Mouse (Mus musculus): Measurements from ENCODE around the gene Ptpn11. TPM values are rescaled to one million over a fixed set of nuclear protein-coding genes. Genes with fewer than 3 reads are reported as not detected.
"Not testable (repeated sequence)": the region's sequence is repeated elsewhere in the genome, so short reads cannot be mapped to it uniquely, and the experiment has no call there.

Gene Ptpn11
- 18.5 and 20.0 TPM in 2 replicates for polyA plus RNA-seq (2015; fragmentation: Nextera tagmentation; extraction: Ambion mirVana)

DNA sequence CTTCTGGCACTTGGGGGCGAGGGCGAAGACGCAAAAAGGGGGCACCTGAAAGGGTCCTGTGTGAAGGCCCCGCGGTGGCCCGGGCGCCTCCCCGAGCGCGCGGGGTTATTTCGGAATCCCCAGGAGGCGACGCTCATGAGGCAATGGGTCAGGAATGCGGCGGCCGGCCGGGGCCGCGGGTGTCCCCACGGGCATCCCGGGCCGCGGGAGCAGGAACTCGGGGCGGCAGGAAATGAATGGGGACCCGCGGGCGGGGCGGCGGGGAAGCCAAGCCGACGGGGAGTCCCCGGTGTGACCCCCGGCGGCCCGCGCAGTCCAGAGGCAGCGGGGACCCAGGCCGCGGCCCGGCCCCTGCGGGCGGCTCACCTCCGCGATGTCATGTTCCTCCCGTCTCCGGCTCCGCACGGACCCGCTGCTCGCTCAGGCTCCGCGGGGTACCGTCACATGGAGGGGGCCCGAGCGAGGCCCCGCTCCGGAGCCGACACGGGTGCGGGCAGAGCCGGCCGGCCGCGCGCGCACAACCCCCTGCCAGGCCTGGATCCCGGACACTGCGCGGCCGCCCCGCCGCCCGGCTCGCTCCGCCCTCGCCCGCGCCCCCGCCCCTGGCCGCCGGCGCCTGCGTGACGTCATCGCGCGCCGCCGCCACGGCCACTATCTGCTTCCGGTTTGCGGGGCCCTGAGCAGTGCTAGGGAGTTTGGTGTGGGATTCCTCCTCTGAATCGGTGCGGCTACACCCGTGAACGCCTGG, at the start of gene Ptpn11:
Gene Ptpn11, minus strand, starts transcription at position 562 of the 748 bp plus-strand sequence.
- H3K27me3 ChIP-seq, result no peaks in the 10 kb centered on the region
- peak within 1 kb of the TSS; percentile 89 for H3K27ac ChIP-seq
- ATAC-seq (replicated peaks; ENCODE audit: insufficient number of reproducible peaks, insufficient read depth, low FRiP score, low read depth), result peak; percentile 91
- under 1% methylated on average over 97 of the region's 98 CpGs for WGBS
- peak within 1 kb of the TSS; percentile 92 for H3K9ac ChIP-seq
- peaks cover 41% of the 10 kb centered on the region for H3K4me1 ChIP-seq (replicated peaks)
- H3K9me3 ChIP-seq (replicated peaks), result no peaks in the 10 kb centered on the region
- H3K36me3 ChIP-seq, result no peaks in the 10 kb centered on the region
- H3K4me3 ChIP-seq, result peak within 1 kb of the TSS; percentile 86
- H3K4me2 ChIP-seq, result peak within 1 kb of the TSS; percentile 77

DNA sequence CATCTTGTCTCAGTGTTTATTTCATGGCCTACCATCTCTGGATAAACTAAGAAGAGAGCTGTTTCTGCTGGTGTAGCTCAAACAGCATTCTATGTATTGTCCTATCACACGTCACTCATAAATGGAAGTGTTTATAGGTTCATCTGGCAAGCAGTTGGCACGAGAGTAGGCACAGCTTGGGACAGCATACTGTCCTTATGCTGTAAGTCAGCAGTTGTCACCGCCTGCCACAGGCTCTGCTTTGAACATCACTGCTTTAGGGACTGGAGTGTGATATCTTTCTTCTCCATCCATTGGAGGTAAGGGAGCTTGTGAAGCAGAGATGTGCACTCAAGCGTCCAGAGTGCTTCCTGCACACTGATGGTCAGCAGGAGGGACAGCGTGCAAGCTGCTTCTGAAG, 48.6 kb upstream of the Ptpn11 start:
- Histone ChIP-seq H3K27me3 (no peaks in the 10 kb centered on the region), H3K4me3 (no peak overlapping the region)
- WGBS, result 72% methylated on average over 5 of the region's 5 CpGs

DNA sequence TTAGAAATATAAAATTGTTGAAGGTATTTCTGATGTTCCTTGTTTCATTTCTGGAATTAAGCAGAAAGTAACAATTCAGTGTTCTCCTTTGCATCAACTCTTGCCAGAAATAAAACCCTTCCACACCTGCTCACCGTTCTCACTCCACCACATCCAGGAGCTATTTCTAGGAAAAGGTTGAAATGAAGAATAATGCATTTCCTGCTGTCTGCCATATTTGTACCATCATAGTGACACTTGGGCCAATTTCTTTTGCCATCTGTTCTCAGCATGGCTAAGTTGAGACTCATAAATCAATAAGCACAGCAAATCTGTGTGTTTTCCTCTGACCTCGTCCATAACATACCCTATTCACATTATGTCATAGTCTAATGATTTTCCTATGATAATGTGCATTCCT, 47.0 kb upstream of the Ptpn11 start:
- no peak for ATAC-seq (replicated peaks; ENCODE audit: insufficient number of reproducible peaks, insufficient read depth, low FRiP score, low read depth)
- H3K9ac ChIP-seq, result no peak overlapping the region
- 86% methylated on average over 2 of the region's 2 CpGs for WGBS
- no peak overlapping the region for H3K27ac ChIP-seq
- H3K36me3 ChIP-seq, result no peaks in the 10 kb centered on the region
- no peaks in the 10 kb centered on the region for H3K9me3 ChIP-seq (replicated peaks)
- H3K4me1 ChIP-seq (replicated peaks), result peaks cover 7% of the 10 kb centered on the region
- no peak overlapping the region for H3K4me3 ChIP-seq
- H3K4me2 ChIP-seq, result no peak overlapping the region
- no peaks in the 10 kb centered on the region for H3K27me3 ChIP-seq

More for the DNA sequence above, 48.6 kb upstream of the Ptpn11 start:
- Histone ChIP-seq H3K4me2 (no peak overlapping the region), H3K4me1 (replicated peaks) (peaks cover 7% of the 10 kb centered on the region), H3K9ac (no peak overlapping the region), H3K27ac (no peak overlapping the region), H3K9me3 (replicated peaks) (no peaks in the 10 kb centered on the region), H3K36me3 (no peaks in the 10 kb centered on the region)
- no peak for ATAC-seq (replicated peaks; ENCODE audit: insufficient number of reproducible peaks, insufficient read depth, low FRiP score, low read depth)

DNA sequence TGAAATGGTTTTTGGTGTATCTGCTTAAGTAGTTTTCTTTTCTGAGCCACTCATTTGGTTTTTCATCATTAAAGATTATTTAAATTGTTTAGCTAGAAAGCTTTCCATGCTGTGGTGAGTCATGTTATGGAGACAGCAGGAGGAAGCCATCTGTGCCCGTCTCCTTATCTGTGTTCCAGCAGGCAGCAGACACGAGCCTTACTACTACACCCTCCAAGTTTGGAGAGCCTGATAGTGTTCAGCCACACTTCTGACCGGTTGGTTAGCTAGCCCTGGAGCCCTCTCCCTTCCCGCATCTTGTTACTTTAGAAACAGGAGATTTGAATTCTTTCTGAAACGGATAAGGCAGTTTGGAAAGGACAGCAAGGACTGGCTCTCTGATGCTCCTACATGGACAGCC, 45.0 kb upstream of the Ptpn11 start:
- Histone ChIP-seq H3K27ac (peak overlapping the region; percentile 61; the same call in 1 of the 2 replicates), H3K9me3 (replicated peaks) (no peaks in the 10 kb centered on the region), H3K4me1 (replicated peaks) (peaks cover 7% of the 10 kb centered on the region), H3K36me3 (no peaks in the 10 kb centered on the region; the same call in 1 of the 2 replicates), H3K9ac (no peak overlapping the region), H3K4me3 (no peak overlapping the region), H3K27me3 (no peaks in the 10 kb centered on the region), H3K4me2 (0 out of 2 replicates have a peak overlapping the region, but pooled peaks have one; percentile 15)
- WGBS, result 20% methylated on average over 5 of the region's 5 CpGs
- ATAC-seq (replicated peaks; ENCODE audit: insufficient number of reproducible peaks, insufficient read depth, low FRiP score, low read depth), result 0 out of 2 replicates have a peak, but pooled peaks have one; percentile 70

DNA sequence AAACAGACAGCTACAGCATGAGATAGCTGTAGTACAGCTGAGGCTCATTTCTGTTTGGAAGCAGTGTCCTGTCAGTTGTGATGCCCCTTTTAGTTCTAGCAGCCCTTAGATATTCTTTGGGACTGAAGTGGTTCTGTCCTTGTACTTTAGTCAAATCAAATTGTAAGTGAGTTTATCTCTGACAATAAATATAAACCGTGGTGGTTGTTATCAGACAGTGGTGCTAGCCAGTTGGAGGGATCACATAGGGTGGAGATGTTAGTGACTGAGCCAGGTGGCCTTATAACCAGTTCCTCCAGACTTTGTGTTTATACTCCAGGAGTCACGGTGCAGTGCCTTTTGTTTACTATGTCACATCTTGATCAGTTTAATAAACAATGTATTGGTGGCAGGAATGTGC, 42.5 kb upstream of the Ptpn11 start:
- Histone ChIP-seq H3K27me3 (no peaks in the 10 kb centered on the region), H3K4me2 (no peak overlapping the region), H3K36me3 (no peaks in the 10 kb centered on the region; the same call in 1 of the 2 replicates), H3K4me1 (replicated peaks) (peaks cover 9% of the 10 kb centered on the region), H3K9ac (no peak overlapping the region), H3K27ac (no peak overlapping the region), H3K4me3 (no peak overlapping the region), H3K9me3 (replicated peaks) (no peaks in the 10 kb centered on the region)
- no peak for ATAC-seq (replicated peaks; ENCODE audit: insufficient number of reproducible peaks, insufficient read depth, low FRiP score, low read depth)
- 53% methylated on average over 2 of the region's 2 CpGs for WGBS

DNA sequence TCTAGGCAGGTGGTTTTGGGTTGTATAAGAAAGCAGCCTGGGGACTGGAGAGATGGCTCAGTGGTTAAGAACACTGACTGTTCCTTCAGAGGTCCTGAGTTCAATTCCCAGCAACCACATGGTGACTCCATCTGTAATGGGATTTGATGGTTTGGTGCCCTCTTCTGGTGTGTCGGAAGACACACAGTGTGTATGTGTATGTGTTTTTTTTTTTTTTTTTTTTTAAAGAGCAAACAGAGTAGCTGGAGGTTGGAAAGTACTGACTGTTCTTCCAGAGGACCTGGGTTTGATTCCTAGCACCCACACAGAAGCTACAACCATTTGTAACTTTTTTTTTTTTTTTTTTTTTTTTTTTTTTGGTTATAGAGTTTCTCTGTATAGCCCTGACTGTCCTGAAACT, 41.6 kb upstream of the Ptpn11 start:
- Histone ChIP-seq H3K27ac (no peak overlapping the region), H3K27me3 (no peaks in the 10 kb centered on the region), H3K9me3 (replicated peaks) (no peaks in the 10 kb centered on the region), H3K9ac (no peak overlapping the region), H3K36me3 (no peaks in the 10 kb centered on the region; the same call in 1 of the 2 replicates), H3K4me2 (no peak overlapping the region), H3K4me3 (no peak overlapping the region), H3K4me1 (replicated peaks) (peaks cover 9% of the 10 kb centered on the region)
- WGBS, result 93% methylated on average over 1 of the region's 1 CpGs
- no peak for ATAC-seq (replicated peaks; ENCODE audit: insufficient number of reproducible peaks, insufficient read depth, low FRiP score, low read depth)

DNA sequence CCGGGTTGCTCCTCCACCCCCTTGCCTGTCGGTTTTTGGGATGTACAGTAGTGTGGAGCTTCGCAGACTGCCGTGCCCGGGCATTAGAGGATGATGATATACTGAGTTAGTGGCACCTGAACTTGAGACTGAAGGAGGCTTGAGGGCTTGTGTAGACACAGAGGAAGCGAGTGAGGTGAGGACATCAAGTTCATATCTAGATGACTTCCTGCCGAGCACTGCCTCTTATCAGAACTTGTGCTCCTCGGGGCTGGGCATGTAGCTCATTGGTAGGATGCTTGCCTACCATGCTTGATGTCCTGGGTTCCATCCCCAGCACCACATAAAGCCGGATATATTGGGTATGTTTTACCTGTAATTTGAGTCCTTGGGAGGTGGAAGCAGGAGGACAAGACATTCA, 39.6 kb upstream of the Ptpn11 start:
- Histone ChIP-seq H3K4me1 (replicated peaks) (peaks cover 11% of the 10 kb centered on the region), H3K9ac (no peak overlapping the region), H3K36me3 (no peaks in the 10 kb centered on the region; the same call in 1 of the 2 replicates), H3K9me3 (replicated peaks) (no peaks in the 10 kb centered on the region), H3K27me3 (no peaks in the 10 kb centered on the region), H3K4me2 (no peak overlapping the region), H3K4me3 (no peak overlapping the region), H3K27ac (no peak overlapping the region)
- ATAC-seq (replicated peaks; ENCODE audit: insufficient number of reproducible peaks, insufficient read depth, low FRiP score, low read depth), result no peak
- 71% methylated on average over 9 of the region's 9 CpGs for WGBS

DNA sequence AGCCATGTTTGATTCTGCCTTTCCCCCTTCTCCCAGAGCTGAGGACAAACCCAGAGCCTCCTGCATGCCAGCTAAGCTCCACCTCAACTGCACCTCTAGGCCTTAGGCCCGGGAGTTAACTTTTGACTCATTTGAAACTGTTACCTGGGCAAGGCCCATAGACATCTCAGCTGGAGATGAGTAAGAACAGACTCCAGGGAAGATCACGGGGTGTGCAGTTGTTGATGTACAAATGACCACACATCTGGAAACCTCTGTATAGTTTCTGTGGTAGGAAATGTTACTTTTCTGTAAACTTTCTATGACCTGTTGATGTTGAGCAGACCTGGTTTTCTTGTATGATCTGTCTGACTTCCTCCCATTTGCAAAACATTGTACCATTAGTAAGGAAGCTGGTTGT, 38.0 kb upstream of the Ptpn11 start:
- no peak overlapping the region for H3K4me2 ChIP-seq
- no peak overlapping the region for H3K4me3 ChIP-seq
- WGBS, result 86% methylated on average over 2 of the region's 2 CpGs
- H3K36me3 ChIP-seq, result no peaks in the 10 kb centered on the region; the same call in 1 of the 2 replicates
- H3K27me3 ChIP-seq, result no peaks in the 10 kb centered on the region
- ATAC-seq (replicated peaks; ENCODE audit: insufficient number of reproducible peaks, insufficient read depth, low FRiP score, low read depth), result no peak
- H3K4me1 ChIP-seq (replicated peaks), result peaks cover 12% of the 10 kb centered on the region
- H3K9me3 ChIP-seq (replicated peaks), result no peaks in the 10 kb centered on the region
- no peak overlapping the region for H3K9ac ChIP-seq
- no peak overlapping the region for H3K27ac ChIP-seq

DNA sequence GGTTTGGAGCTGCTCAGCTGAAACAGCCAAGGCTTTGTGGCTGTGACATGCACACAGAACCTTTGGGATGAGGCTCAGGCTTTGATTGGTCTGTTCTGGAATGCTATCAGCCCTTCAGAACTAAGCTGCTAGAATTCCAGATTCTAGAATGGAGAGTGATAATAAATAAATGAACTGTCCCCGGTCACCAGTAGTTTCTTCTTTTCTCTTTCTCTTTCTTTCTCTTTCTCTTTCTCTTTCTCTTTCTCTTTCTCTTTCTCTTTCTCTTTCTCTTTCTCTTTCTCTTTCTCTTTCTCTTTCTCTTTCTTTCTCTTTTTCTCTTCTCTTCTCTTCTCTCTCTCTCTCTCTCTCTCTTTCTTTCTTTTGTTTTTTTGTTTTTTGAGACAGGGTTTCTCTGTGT, 36.1 kb upstream of the Ptpn11 start:
- H3K9ac ChIP-seq; H3K36me3 ChIP-seq; H3K27me3 ChIP-seq; ATAC-seq (replicated peaks; ENCODE audit: insufficient number of reproducible peaks, insufficient read depth, low FRiP score, low read depth); H3K9me3 ChIP-seq (replicated peaks); H3K27ac ChIP-seq; H3K4me3 ChIP-seq; H3K4me2 ChIP-seq: not testable (repeated sequence)
- 83% methylated on average over 1 of the region's 1 CpGs for WGBS
- H3K4me1 ChIP-seq (replicated peaks), result peaks cover 12% of the 10 kb centered on the region

DNA sequence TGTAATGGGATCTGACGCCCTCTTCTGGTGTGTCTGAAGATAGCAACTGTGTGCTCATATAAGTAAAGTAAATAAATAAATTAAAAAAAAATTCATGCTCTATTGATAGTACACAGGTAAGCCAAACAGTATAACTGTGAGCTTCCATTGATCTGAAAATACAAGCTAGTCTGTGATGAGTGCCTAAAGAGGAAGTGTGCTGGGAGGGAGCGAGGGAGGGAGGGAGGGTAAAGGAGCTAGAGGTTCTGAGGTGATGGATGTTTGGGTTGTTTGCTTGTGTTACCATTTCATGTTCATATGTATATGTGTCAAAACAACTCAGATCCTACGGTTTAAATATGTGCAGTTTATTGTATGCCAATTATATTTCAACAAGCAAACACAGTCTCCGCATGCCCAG, 35.6 kb upstream of the Ptpn11 start:
- Histone ChIP-seq H3K27ac (no peak overlapping the region), H3K4me2 (no peak overlapping the region), H3K9me3 (replicated peaks) (no peaks in the 10 kb centered on the region), H3K4me1 (replicated peaks) (peaks cover 13% of the 10 kb centered on the region), H3K9ac (no peak overlapping the region), H3K4me3 (no peak overlapping the region), H3K27me3 (no peaks in the 10 kb centered on the region), H3K36me3 (no peaks in the 10 kb centered on the region)
- 79% methylated on average over 4 of the region's 4 CpGs for WGBS
- ATAC-seq (replicated peaks; ENCODE audit: insufficient number of reproducible peaks, insufficient read depth, low FRiP score, low read depth), result no peak

DNA sequence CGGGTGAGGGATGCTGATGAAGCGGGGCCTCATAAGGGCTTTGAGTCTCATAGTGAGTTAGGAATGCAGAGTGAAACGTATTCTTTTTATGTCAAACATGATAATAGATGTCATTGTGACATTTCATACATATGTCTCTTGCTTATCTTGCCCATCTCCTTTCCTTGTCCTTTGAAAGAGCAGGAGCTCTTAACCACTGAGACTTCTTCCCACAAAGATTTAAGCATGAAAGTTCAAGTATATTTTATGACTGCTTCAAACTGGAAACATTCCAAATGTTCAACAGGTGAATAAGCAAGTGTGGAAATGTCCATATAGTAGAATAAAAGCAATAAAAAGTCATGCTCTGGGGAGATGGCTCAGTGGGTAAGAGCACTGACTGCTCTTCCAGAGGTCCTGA, 35.2 kb upstream of the Ptpn11 start:
- Histone ChIP-seq H3K4me1 (replicated peaks) (peaks cover 17% of the 10 kb centered on the region), H3K9ac (no peak overlapping the region), H3K4me2 (no peak overlapping the region), H3K27ac (no peak overlapping the region), H3K27me3 (no peaks in the 10 kb centered on the region), H3K4me3 (no peak overlapping the region), H3K36me3 (no peaks in the 10 kb centered on the region), H3K9me3 (replicated peaks) (no peaks in the 10 kb centered on the region)
- WGBS, result 46% methylated on average over 3 of the region's 3 CpGs
- no peak for ATAC-seq (replicated peaks; ENCODE audit: insufficient number of reproducible peaks, insufficient read depth, low FRiP score, low read depth)

DNA sequence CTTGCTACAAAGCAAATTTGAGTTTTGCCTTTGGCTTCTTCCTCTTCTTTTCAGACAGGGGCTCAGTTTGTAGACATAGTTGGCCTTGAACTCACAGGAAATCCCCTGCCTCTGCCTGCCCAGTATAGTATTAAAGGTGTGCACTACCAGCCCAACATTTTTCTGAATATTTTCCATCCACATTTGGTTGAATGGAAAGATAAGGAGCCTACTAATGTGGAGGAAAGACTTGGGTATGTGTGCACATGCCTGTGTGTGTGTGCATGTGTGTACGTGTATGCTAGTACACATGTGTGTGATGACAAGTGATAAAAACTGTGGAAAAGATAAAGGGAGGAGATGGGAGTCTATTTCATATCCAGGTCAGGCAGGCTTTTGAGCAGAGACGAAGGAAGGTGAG, 34.7 kb upstream of the Ptpn11 start:
- Histone ChIP-seq H3K27ac (no peak overlapping the region), H3K4me1 (replicated peaks) (peaks cover 19% of the 10 kb centered on the region), H3K4me2 (no peak overlapping the region), H3K36me3 (no peaks in the 10 kb centered on the region), H3K9ac (no peak overlapping the region), H3K27me3 (no peaks in the 10 kb centered on the region), H3K4me3 (no peak overlapping the region), H3K9me3 (replicated peaks) (no peaks in the 10 kb centered on the region)
- whole genome bisulfite sequencing, result 72% methylated on average over 2 of the region's 2 CpGs
- ATAC-seq (replicated peaks; ENCODE audit: insufficient number of reproducible peaks, insufficient read depth, low FRiP score, low read depth), result no peak
